Mouse (Mus musculus) thymus, postnatal 36 days (tissue): ENCODE data around the gene Dop1b.

ENCODE experiments used
- DNase-seq, 2 experiments: peaks; one replicate each; pipeline ENCODE4 v3.0.0; 2022; ENCODE audit warnings: mixed read lengths in 2 of 2

The Dop1b gene

GRCm38 (mm10) chr16:93714426-93714825 is 2.7 kb downstream of the Dop1b start:
- DNase-seq: no peak

- no peak for DNase-seq
Observed at GRCm38 (mm10) chr16:93715826-93716225, 4.1 kb downstream of the Dop1b start.

GRCm38 (mm10) chr16:93717299-93717703 is 5.6 kb downstream of the Dop1b start:
- DNase-seq: no peak

GRCm38 (mm10) chr16:93721771-93722170 is 10.1 kb downstream of the Dop1b start:
- DNase-seq: no peak

GRCm38 (mm10) chr16:93722476-93722875 is 10.8 kb downstream of the Dop1b start:
- no peak for DNase-seq

- no peak for DNase-seq
Observed at GRCm38 (mm10) chr16:93725417-93726144, 13.9 kb downstream of the Dop1b start.

GRCm38 (mm10) chr16:93726186-93726585 is 14.5 kb downstream of the Dop1b start:
- no peak for DNase-seq

GRCm38 (mm10) chr16:93728676-93729075 is 17.0 kb downstream of the Dop1b start:
- no peak for DNase-seq

GRCm38 (mm10) chr16:93729801-93730721 is 18.4 kb downstream of the Dop1b start:
- no peak for DNase-seq

GRCm38 (mm10) chr16:93731310-93731709 is 19.6 kb downstream of the Dop1b start:
- no peak for DNase-seq

- DNase-seq: no peak
Observed at GRCm38 (mm10) chr16:93732875-93733569, 21.3 kb downstream of the Dop1b start.

GRCm38 (mm10) chr16:93739251-93739650 is 27.5 kb downstream of the Dop1b start:
- DNase-seq: no peak

- no peak for DNase-seq
Observed at GRCm38 (mm10) chr16:93742903-93743302, 31.2 kb downstream of the Dop1b start.

GRCm38 (mm10) chr16:93744049-93744490 is 32.4 kb downstream of the Dop1b start:
- no peak for DNase-seq

GRCm38 (mm10) chr16:93744804-93745340 is 33.2 kb downstream of the Dop1b start:
- no peak for DNase-seq

GRCm38 (mm10) chr16:93746397-93746796 is 34.7 kb downstream of the Dop1b start:
- DNase-seq: no peak

GRCm38 (mm10) chr16:93746957-93747356 is 35.3 kb downstream of the Dop1b start:
- DNase-seq: peak; percentile 21 to 28

GRCm38 (mm10) chr16:93747421-93747820 is 35.7 kb downstream of the Dop1b start:
- peak; percentile 12 to 33 for DNase-seq

- DNase-seq: no peak
Observed at GRCm38 (mm10) chr16:93749147-93749910, 37.6 kb downstream of the Dop1b start.

GRCm38 (mm10) chr16:93750464-93750863 is 38.8 kb downstream of the Dop1b start:
- DNase-seq: no peak

GRCm38 (mm10) chr16:93751816-93752215 is 40.1 kb downstream of the Dop1b start:
- peak in 1 of 2 experiments; percentile 23 for DNase-seq

- no peak for DNase-seq
Observed at GRCm38 (mm10) chr16:93756622-93757021, 44.9 kb downstream of the Dop1b start.
